Mouse (Mus musculus): ENCODE measurements around the gene Pax5. TPM values are rescaled to one million over a fixed set of nuclear protein-coding genes. Genes with fewer than 3 reads are reported as not detected.
A peak's percentile ranks its signal among the peaks of the same experiment; 100 is the strongest.

Gene Pax5
- polyA plus RNA-seq, 1 experiment from 2014 or later: 0.05 TPM

DNA sequence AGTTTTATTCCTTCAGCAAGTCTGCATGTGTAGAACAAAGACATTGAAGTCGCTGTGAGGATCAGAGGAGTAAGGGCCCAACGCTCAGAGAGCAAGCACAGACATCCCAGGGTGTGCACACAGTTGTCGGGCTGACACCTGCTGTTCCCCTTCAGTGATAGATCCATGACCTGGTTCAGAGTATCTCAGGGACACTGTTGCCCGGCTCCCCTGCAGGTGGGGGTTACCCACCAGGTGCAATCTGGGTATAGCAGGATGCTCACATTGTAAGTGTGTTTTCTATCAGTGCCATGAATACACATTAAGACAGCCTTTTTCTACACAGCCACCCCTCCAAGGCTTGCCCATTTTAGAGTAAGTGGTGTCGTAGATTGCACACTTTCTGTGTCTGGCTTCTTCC is 212.1 kb downstream of the Pax5 start:
- no peak overlapping the region for H3K4me3 ChIP-seq (ENCODE audit: low read depth, low read length)
- H3K9me3 ChIP-seq (ENCODE audit: low read length): no peaks in the 10 kb centered on the region
- no peak overlapping the region for H3K4me2 ChIP-seq (replicated peaks; ENCODE audit: low read depth, low read length)
- H3K27me3 ChIP-seq (replicated peaks; ENCODE audit: insufficient read depth, low read length): no peaks in the 10 kb centered on the region
- WGBS: 73% methylated on average over 5 of the region's 5 CpGs
- H3K9ac ChIP-seq (replicated peaks; ENCODE audit: low read depth): no peak overlapping the region
- no peak for DNase-seq (ENCODE audit: low spot score)
- H3K36me3 ChIP-seq (ENCODE audit: insufficient read depth, low read length): no peaks in the 10 kb centered on the region
- no peak overlapping the region for H3K27ac ChIP-seq (ENCODE audit: low read length)
- no peak for ATAC-seq
- TF ChIP-seq EP300 (IDR thresholded peaks at IDR 0.05) (no peak), CTCF (IDR thresholded peaks at IDR 0.05) (no peak)
- no peaks in the 10 kb centered on the region for H3K4me1 ChIP-seq (ENCODE audit: insufficient read depth, low read depth, low read length)

- H3K4me2 ChIP-seq (replicated peaks; ENCODE audit: low read depth, low read length): no peak overlapping the region
- TF ChIP-seq EP300 (IDR thresholded peaks at IDR 0.05) (no peak), CTCF (IDR thresholded peaks at IDR 0.05) (no peak)
- whole genome bisulfite sequencing: 61% methylated on average over 2 of the region's 2 CpGs
- DNase-seq (ENCODE audit: low spot score): peak; percentile 34
- no peak overlapping the region for H3K9ac ChIP-seq (replicated peaks; ENCODE audit: low read depth)
- no peak overlapping the region for H3K4me3 ChIP-seq (ENCODE audit: low read depth, low read length)
- H3K36me3 ChIP-seq (ENCODE audit: insufficient read depth, low read length): no peaks in the 10 kb centered on the region
- ATAC-seq: peak; percentile 23
- H3K4me1 ChIP-seq (ENCODE audit: insufficient read depth, low read depth, low read length): no peaks in the 10 kb centered on the region
- no peak overlapping the region for H3K27ac ChIP-seq (ENCODE audit: low read length)
- H3K9me3 ChIP-seq (ENCODE audit: low read length): no peaks in the 10 kb centered on the region
- no peaks in the 10 kb centered on the region for H3K27me3 ChIP-seq (replicated peaks; ENCODE audit: insufficient read depth, low read length)
Observed at GRCm38 (mm10) chr4:44495836-44496235, 214.5 kb downstream of the Pax5 start.

GRCm38 (mm10) chr4:44493756-44494155 is 216.5 kb downstream of the Pax5 start:
- Histone ChIP-seq H3K4me3 (ENCODE audit: low read depth, low read length) (no peak overlapping the region), H3K27ac (ENCODE audit: low read length) (no peak overlapping the region), H3K4me2 (replicated peaks; ENCODE audit: low read depth, low read length) (no peak overlapping the region), H3K9ac (replicated peaks; ENCODE audit: low read depth) (no peak overlapping the region), H3K4me1 (ENCODE audit: insufficient read depth, low read depth, low read length) (no peaks in the 10 kb centered on the region), H3K27me3 (replicated peaks; ENCODE audit: insufficient read depth, low read length) (no peaks in the 10 kb centered on the region), H3K9me3 (ENCODE audit: low read length) (no peaks in the 10 kb centered on the region), H3K36me3 (ENCODE audit: insufficient read depth, low read length) (no peaks in the 10 kb centered on the region)
- TF ChIP-seq EP300 (IDR thresholded peaks at IDR 0.05) (no peak), CTCF (IDR thresholded peaks at IDR 0.05) (no peak)
- no peak for ATAC-seq
- no peak for DNase-seq (ENCODE audit: low spot score)
- 59% methylated on average over 6 of the region's 6 CpGs for WGBS

- WGBS: 74% methylated on average over 6 of the region's 6 CpGs
- DNase-seq (ENCODE audit: low spot score) (no peak), ATAC-seq (no peak)
- Histone ChIP-seq H3K4me2 (replicated peaks; ENCODE audit: low read depth, low read length) (no peak overlapping the region), H3K27ac (ENCODE audit: low read length) (no peak overlapping the region), H3K9me3 (ENCODE audit: low read length) (no peaks in the 10 kb centered on the region), H3K9ac (replicated peaks; ENCODE audit: low read depth) (no peak overlapping the region), H3K27me3 (replicated peaks; ENCODE audit: insufficient read depth, low read length) (no peaks in the 10 kb centered on the region), H3K4me1 (ENCODE audit: insufficient read depth, low read depth, low read length) (no peaks in the 10 kb centered on the region), H3K36me3 (ENCODE audit: insufficient read depth, low read length) (no peaks in the 10 kb centered on the region), H3K4me3 (ENCODE audit: low read depth, low read length) (no peak overlapping the region)
- TF ChIP-seq EP300 (IDR thresholded peaks at IDR 0.05) (no peak), CTCF (IDR thresholded peaks at IDR 0.05) (no peak)
Observed at GRCm38 (mm10) chr4:44490872-44491271, 219.4 kb downstream of the Pax5 start.

DNA sequence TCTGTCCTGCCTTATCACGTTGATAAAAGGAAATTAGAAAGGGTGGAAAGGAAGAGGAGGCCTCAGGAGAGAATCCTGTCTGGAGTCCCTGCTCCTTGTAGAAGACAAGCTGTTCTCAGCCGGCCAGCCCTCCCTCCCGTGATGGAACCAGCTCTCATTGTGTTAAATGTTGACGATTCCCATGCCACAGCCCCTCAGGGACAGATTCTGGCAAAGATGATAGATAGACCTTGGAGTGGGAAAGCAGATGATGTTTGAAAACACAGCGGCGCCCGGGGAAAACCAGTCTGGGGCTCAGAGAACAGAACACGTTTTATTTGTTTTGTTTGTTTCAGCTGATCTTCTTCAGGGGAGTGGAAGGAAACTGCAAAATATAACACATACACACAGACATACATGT is 221.6 kb downstream of the Pax5 start:
- H3K27ac ChIP-seq (ENCODE audit: low read length): no peak overlapping the region
- H3K4me3 ChIP-seq (ENCODE audit: low read depth, low read length): no peak overlapping the region
- H3K9me3 ChIP-seq (ENCODE audit: low read length): no peaks in the 10 kb centered on the region
- H3K27me3 ChIP-seq (replicated peaks; ENCODE audit: insufficient read depth, low read length): no peaks in the 10 kb centered on the region
- no peak for DNase-seq (ENCODE audit: low spot score)
- H3K4me1 ChIP-seq (ENCODE audit: insufficient read depth, low read depth, low read length): no peaks in the 10 kb centered on the region
- ATAC-seq: no peak
- 28% methylated on average over 8 of the region's 8 CpGs for WGBS
- H3K36me3 ChIP-seq (ENCODE audit: insufficient read depth, low read length): no peaks in the 10 kb centered on the region
- no peak for TF ChIP-seq CTCF (IDR thresholded peaks at IDR 0.05)
- no peak for TF ChIP-seq EP300 (IDR thresholded peaks at IDR 0.05)
- H3K4me2 ChIP-seq (replicated peaks; ENCODE audit: low read depth, low read length): no peak overlapping the region
- H3K9ac ChIP-seq (replicated peaks; ENCODE audit: low read depth): no peak overlapping the region

DNA sequence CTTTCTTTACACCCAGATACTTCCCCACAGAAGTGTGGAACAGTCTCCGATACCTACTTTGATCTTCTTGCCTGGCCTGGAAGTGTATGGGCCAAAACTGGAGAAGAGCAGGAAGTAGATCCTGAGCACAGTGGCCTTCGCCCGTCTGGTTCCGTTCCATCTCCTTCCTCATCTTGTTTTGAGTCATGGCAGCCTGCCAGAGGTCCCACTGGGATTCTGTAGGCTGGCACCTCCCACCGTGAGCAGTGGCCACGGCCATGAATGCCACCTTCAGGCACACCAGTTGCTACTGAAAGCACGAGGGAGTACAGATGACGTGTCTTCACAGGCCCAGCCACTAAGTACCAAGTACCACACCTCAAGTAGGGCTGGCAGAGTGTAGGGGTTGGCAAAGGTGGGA is 222.1 kb downstream of the Pax5 start:
- ATAC-seq (no peak), DNase-seq (ENCODE audit: low spot score) (no peak)
- Histone ChIP-seq H3K4me2 (replicated peaks; ENCODE audit: low read depth, low read length) (no peak overlapping the region), H3K9ac (replicated peaks; ENCODE audit: low read depth) (no peak overlapping the region), H3K4me1 (ENCODE audit: insufficient read depth, low read depth, low read length) (no peaks in the 10 kb centered on the region), H3K9me3 (ENCODE audit: low read length) (no peaks in the 10 kb centered on the region), H3K36me3 (ENCODE audit: insufficient read depth, low read length) (no peaks in the 10 kb centered on the region), H3K27ac (ENCODE audit: low read length) (no peak overlapping the region), H3K4me3 (ENCODE audit: low read depth, low read length) (no peak overlapping the region), H3K27me3 (replicated peaks; ENCODE audit: insufficient read depth, low read length) (no peaks in the 10 kb centered on the region)
- 40% methylated on average over 8 of the region's 8 CpGs for WGBS
- TF ChIP-seq EP300 (IDR thresholded peaks at IDR 0.05) (no peak), CTCF (IDR thresholded peaks at IDR 0.05) (no peak)

DNA sequence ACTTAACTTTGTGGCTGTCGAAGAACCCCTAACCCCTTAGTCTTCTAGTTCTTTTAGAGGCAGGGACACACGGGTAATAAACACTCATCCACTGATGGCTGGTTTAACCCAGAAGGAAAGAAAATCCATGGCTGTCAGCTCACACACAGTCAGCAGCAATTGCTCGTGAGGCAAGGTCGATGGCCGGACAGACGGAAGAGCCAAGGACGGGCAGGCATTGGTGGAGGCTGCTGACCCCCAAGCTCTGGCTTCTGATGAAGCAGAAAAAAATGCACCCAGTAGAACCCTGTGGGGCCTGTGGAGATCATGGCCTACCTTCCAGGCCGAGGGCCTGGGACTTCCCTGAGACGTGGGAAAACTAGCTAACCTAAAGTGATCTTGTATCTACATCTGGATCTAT is 227.4 kb downstream of the Pax5 start:
- no peaks in the 10 kb centered on the region for H3K27me3 ChIP-seq (replicated peaks; ENCODE audit: insufficient read depth, low read length)
- no peak overlapping the region for H3K9ac ChIP-seq (replicated peaks; ENCODE audit: low read depth)
- H3K4me3 ChIP-seq (ENCODE audit: low read depth, low read length): no peak overlapping the region
- DNase-seq (ENCODE audit: low spot score) (no peak), ATAC-seq (no peak)
- 78% methylated on average over 9 of the region's 9 CpGs for WGBS
- no peaks in the 10 kb centered on the region for H3K36me3 ChIP-seq (ENCODE audit: insufficient read depth, low read length)
- TF ChIP-seq EP300 (IDR thresholded peaks at IDR 0.05): no peak
- TF ChIP-seq CTCF (IDR thresholded peaks at IDR 0.05): no peak
- H3K9me3 ChIP-seq (ENCODE audit: low read length): no peaks in the 10 kb centered on the region
- no peaks in the 10 kb centered on the region for H3K4me1 ChIP-seq (ENCODE audit: insufficient read depth, low read depth, low read length)
- no peak overlapping the region for H3K4me2 ChIP-seq (replicated peaks; ENCODE audit: low read depth, low read length)
- no peak overlapping the region for H3K27ac ChIP-seq (ENCODE audit: low read length)
